Mouse (Mus musculus) olfactory bulb, adult 2 months (tissue): ENCODE results near the gene Lenep. TPM values are rescaled to one million over a fixed set of nuclear protein-coding genes. Genes with fewer than 3 reads are reported as not detected.

Source experiments
- H3K27ac ChIP-seq: fragments of 200-500 bp; 2 replicates; pipeline ENCODE4 v1.5.1; 2012; ENCODE audit warnings: low read depth, low read length; ENCODE audit not compliant: insufficient read depth
- H3K4me1 ChIP-seq: fragments of 200-500 bp; 2 replicates; pipeline ENCODE4 v1.6.1; 2012; ENCODE audit warnings: low read length; ENCODE audit not compliant: control insufficient read depth, insufficient read depth
- H3K4me3 ChIP-seq: fragments of 200-500 bp; 2 replicates; pipeline ENCODE4 v1.5.1; 2012; ENCODE audit warnings: mild to moderate bottlenecking, low read depth, low read length, moderate library complexity; ENCODE audit not compliant: insufficient read depth
- CTCF ChIP-seq: fragments of 200-500 bp; IDR thresholded peaks from 2 replicates; pipeline ENCODE4 v1.5.1; 2012; ENCODE audit warnings: low read depth, mild to moderate bottlenecking, low read length, moderate library complexity; ENCODE audit not compliant: insufficient read depth
- POLR2A ChIP-seq: fragments of 200-500 bp; IDR thresholded peaks from 2 replicates; pipeline ENCODE4 v1.6.1; 2012; ENCODE audit warnings: mild to moderate bottlenecking, low read depth, low read length, moderate library complexity; ENCODE audit not compliant: insufficient read depth
- WGBS: fragments of 180-500 bp; shearing (Covaris S2); methylation state at CpG from one replicate; pipeline ENCODE4 v1.1.7; 2018; 5-methylcytosine and 5-hydroxymethylcytosine counted together
- polyA plus RNA-seq: library from polyadenylated mRNA; stranded (reverse); fragments of >200 nt; gene quantifications from 2 replicates; pipeline ENCODE4 v1.2.4, GENCODE M21; 2012; ENCODE audit warnings: low replicate concordance; ENCODE audit not compliant: missing spikeins, insufficient read depth, insufficient read length

The Lenep gene
- polyA plus RNA-seq, 1 experiment, result not detected

DNA sequence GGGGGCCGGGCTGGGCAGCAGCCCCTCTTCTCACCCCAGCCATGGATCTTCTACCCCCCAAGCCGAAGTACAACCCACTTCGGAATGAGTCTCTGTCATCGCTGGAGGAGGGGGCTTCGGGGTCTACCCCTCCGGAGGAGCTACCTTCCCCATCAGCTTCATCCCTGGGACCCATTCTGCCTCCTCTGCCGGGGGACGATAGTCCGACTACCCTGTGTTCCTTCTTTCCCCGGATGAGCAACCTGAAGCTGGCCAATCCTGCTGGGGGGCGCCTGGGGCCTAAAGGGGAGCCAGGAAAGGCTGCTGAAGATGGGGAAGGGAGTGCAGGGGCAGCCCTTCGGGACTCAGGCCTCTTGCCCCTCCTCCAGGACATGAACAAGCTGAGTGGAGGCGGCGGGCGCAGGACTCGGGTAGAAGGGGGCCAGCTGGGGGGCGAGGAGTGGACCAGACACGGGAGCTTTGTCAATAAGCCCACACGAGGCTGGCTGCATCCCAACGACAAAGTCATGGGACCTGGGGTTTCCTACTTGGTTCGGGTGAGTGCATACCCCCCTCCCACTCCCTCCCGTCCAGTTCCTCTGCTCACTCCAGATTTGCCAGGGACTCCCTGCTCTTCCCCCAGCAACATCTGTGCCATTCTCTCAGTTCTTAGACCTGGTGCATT, 19.3 kb upstream of the Lenep start:
- H3K4me1 ChIP-seq, result peaks cover 17% of the 10 kb centered on the region
- no peak for TF ChIP-seq POLR2A
- TF ChIP-seq CTCF, result no peak
- H3K4me3 ChIP-seq, result peak overlapping the region; percentile 39
- H3K27ac ChIP-seq, result no peak overlapping the region
- 19% methylated on average over 22 of the region's 22 CpGs for WGBS

- WGBS, result 9% methylated on average over 11 of the region's 11 CpGs
- Histone ChIP-seq H3K4me1 (peaks cover 17% of the 10 kb centered on the region), H3K4me3 (peak overlapping the region; percentile 39), H3K27ac (no peak overlapping the region)
- no peak for TF ChIP-seq CTCF
- no peak for TF ChIP-seq POLR2A
Observed at GRCm38 (mm10) chr3:89421002-89421774, 18.6 kb upstream of the Lenep start.

DNA sequence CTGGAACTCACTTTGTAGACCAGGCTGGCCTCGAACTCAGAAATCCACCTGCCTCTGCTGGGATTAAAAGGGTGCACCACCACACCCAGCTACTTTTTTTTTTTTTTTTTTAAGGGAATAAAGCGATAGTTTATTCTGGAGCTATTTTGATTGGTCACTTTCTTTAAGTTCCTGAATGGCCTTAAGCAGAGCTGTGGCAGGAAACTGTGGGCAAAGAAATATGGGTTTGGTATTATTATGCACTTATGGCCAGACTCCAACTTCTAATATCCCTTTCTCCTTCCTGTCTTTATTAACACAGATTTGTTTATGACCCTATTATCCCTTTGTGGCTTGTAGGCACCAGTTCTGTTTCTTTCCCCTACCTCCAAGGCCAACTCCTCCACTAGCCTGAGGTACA, 17.8 kb upstream of the Lenep start:
- Histone ChIP-seq H3K27ac (no peak overlapping the region), H3K4me3 (no peak overlapping the region), H3K4me1 (peaks cover 17% of the 10 kb centered on the region)
- TF ChIP-seq POLR2A, result no peak
- TF ChIP-seq CTCF, result no peak
- WGBS, result 78% methylated on average over 2 of the region's 2 CpGs

DNA sequence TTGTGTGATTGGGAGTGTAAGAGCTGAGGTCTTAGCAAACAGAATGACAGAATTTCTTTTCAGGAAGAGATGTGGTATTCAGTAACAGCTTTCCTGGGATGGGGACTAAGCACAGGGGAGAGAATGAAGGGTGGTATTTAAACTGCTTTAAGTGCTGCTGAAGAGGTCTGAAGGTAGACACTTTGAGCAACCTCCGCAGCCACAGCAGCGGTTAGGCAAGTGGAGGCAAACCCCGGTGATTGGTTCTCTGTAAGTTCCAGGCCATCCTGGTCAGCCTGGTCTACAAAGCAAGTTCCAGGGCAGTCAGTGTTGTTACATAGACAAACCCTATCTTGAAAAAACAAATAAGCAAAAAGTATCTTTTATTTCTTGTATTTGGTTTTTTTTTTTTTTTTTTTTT, 17.4 kb upstream of the Lenep start:
- WGBS, result 50% methylated on average over 3 of the region's 3 CpGs
- no peak for TF ChIP-seq POLR2A
- TF ChIP-seq CTCF, result no peak
- no peak overlapping the region for H3K4me3 ChIP-seq

GRCm38 (mm10) chr3:89419571-89419970, 17.0 kb upstream of the Lenep start:
- no peak for TF ChIP-seq CTCF
- no peak for TF ChIP-seq POLR2A
- H3K4me3 ChIP-seq, result peak overlapping the region; percentile 61; the same call in 1 of the 2 replicates
- 10% methylated on average over 9 of the region's 9 CpGs for WGBS
- H3K27ac ChIP-seq, result 0 out of 2 replicates have a peak overlapping the region, but pooled peaks have one; percentile 68
- H3K4me1 ChIP-seq, result peaks cover 17% of the 10 kb centered on the region

More for the DNA sequence above, 17.4 kb upstream of the Lenep start:
- Histone ChIP-seq H3K4me1 (peaks cover 17% of the 10 kb centered on the region), H3K27ac (no peak overlapping the region)

DNA sequence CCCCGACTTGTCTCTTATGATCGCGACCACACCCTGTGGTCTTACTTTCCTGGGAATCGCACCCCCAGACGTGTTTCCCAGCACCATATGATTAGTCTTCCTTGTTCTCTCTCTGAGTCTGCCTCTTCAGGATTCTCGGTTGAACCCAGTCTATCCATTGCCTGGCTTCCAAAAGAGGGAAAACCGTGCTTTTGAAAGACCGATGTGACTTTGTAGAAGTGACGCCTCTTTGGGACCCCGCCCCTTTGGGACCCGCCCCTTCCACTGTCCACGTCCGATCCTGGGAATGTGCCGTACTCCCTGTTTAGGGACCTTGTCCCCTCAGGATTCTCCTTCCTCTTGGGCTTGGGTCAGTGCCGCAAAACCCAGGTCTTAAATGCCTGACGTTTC, 16.3 kb upstream of the Lenep start:
- TF ChIP-seq POLR2A (peak; percentile 14; the same call in 1 of the 2 replicates), CTCF (no peak)
- under 1% methylated on average over 16 of the region's 16 CpGs for WGBS
- H3K4me3 ChIP-seq, result peak overlapping the region; percentile 61
- H3K27ac ChIP-seq, result peak overlapping the region; percentile 68
- peaks cover 17% of the 10 kb centered on the region for H3K4me1 ChIP-seq

DNA sequence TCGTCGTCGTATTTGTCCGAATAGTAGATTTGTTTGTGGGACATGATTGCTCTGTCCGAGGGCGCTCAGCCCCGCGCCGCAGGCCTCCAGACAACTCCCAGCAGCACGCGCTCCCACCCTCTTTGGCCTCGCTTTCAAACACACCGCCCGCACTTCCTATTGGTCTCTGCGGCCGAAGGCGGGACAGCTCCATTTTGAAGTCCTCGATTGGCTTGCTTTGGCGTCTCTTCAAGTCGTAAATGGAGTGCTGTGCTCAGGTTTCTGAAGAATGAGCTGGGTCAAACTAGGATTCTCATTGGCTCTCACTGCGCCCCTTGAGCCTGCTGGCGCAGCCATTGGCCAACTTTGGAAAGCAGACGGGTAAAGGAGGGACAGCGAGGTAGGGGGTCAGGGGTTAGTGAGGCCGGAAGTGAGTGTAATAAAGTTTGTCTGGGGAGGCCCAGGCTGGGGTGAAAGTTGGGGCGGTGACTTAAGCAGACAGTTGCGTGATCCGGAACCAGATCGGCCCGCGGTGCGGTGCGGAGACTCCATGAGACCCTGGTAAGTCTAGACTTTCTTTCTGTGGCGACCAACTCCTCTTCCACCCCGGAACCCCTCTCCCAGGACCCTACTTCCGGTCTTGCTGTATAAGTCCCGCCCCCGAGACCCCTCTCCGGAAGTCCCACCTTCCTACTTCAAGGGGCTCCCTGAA, 15.7 kb upstream of the Lenep start, which contains the start of the genes Cks1b and Shc1:
Gene Cks1b (minus strand): TSS at position 214 of the 691 bp plus-strand sequence.
Gene Shc1 (plus strand): TSS at position 274 of the 691 bp plus-strand sequence.
- WGBS, result under 1% methylated on average over 39 of the region's 39 CpGs
- Histone ChIP-seq H3K4me1 (peaks cover 17% of the 10 kb centered on the region), H3K4me3 (peak within 1 kb of the TSS; percentile 61), H3K27ac (peak within 1 kb of the TSS; percentile 68)
- TF ChIP-seq CTCF, result no peak
- no peak; the same call in 1 of the 2 replicates for TF ChIP-seq POLR2A

- TF ChIP-seq POLR2A, result no peak
- no peak for TF ChIP-seq CTCF
- H3K4me1 ChIP-seq, result peaks cover 17% of the 10 kb centered on the region
- H3K4me3 ChIP-seq, result peak overlapping the region; percentile 61
- H3K27ac ChIP-seq, result no peak overlapping the region
- WGBS, result under 1% methylated on average over 20 of the region's 20 CpGs
Observed at GRCm38 (mm10) chr3:89417840-89418169, 15.2 kb upstream of the Lenep start.

GRCm38 (mm10) chr3:89417131-89417530, 14.5 kb upstream of the Lenep start:
- peaks cover 16% of the 10 kb centered on the region for H3K4me1 ChIP-seq
- H3K4me3 ChIP-seq, result no peak overlapping the region
- TF ChIP-seq POLR2A, result no peak
- no peak for TF ChIP-seq CTCF
- no peak overlapping the region for H3K27ac ChIP-seq
- WGBS, result 21% methylated on average over 2 of the region's 2 CpGs
